Mouse (Mus musculus) thymus, adult 2 months (tissue): Measurements from ENCODE around the gene Gna12. TPM values are rescaled to one million over a fixed set of nuclear protein-coding genes. Genes with fewer than 3 reads are reported as not detected.

Source experiments
- DNase-seq: peaks from one replicate; pipeline ENCODE4 v3.0.0; 2021
- H3K27ac ChIP-seq: fragments of 200-500 bp; 2 replicates; pipeline ENCODE4 v1.5.1; 2012; ENCODE audit warnings: low read length, control low read depth; ENCODE audit not compliant: control insufficient read depth, insufficient read depth
- H3K27me3 ChIP-seq: fragments of 200-500 bp; 2 replicates; pipeline ENCODE4 v1.6.1; 2012; ENCODE audit warnings: mild to moderate bottlenecking, low read length, moderate library complexity, mixed read lengths; ENCODE audit not compliant: control insufficient read depth, insufficient read depth
- H3K36me3 ChIP-seq: fragments of 200-500 bp; 2 replicates; pipeline ENCODE4 v1.6.1; 2012; ENCODE audit warnings: mild to moderate bottlenecking, low read length, moderate library complexity; ENCODE audit not compliant: control insufficient read depth, insufficient read depth
- H3K4me1 ChIP-seq: fragments of 200-500 bp; replicated peaks from 2 replicates; pipeline ENCODE4 v1.6.1; 2012; ENCODE audit warnings: low read length; ENCODE audit not compliant: control insufficient read depth, insufficient read depth
- H3K4me3 ChIP-seq: fragments of 200-500 bp; 2 replicates; pipeline ENCODE4 v1.5.1; 2012; ENCODE audit warnings: mild to moderate bottlenecking, low read length, control low read depth, moderate library complexity; ENCODE audit not compliant: control insufficient read depth, insufficient read depth
- CTCF ChIP-seq: fragments of 200-500 bp; IDR thresholded peaks from 2 replicates; pipeline ENCODE4 v1.5.1; 2012; ENCODE audit warnings: mild to moderate bottlenecking, control low read depth, low read length, moderate library complexity, borderline replicate concordance; ENCODE audit not compliant: control insufficient read depth, poor library complexity, insufficient read depth; ENCODE audit errors: extremely low read depth
- POLR2A ChIP-seq: fragments of 200-500 bp; IDR thresholded peaks from 2 replicates; pipeline ENCODE4 v1.6.1; 2012; ENCODE audit warnings: mild to moderate bottlenecking, low read length, control low read depth, moderate library complexity; ENCODE audit not compliant: control insufficient read depth, poor library complexity, insufficient read depth; ENCODE audit errors: extremely low read depth
- WGBS: fragments of 180-500 bp; shearing (Covaris S2); methylation state at CpG from one replicate; pipeline ENCODE4 v1.1.7; 2018; 5-methylcytosine and 5-hydroxymethylcytosine counted together
- polyA plus RNA-seq: library from polyadenylated mRNA; depleted of rRNA; stranded (reverse); fragments of >200 nt; gene quantifications from 2 replicates; pipeline ENCODE4 v1.2.3, GENCODE M21; 2012

Gna12 gene
- polyA plus RNA-seq, 1 experiment = 69.0 TPM

GRCm38 (mm10) chr5:140828363-140828762, 1.9 kb downstream of the Gna12 start:
- H3K27me3 ChIP-seq = no peaks in the 10 kb centered on the region
- TF ChIP-seq CTCF (no peak), POLR2A (no peak)
- no peaks in the 10 kb centered on the region for H3K36me3 ChIP-seq
- H3K4me1 ChIP-seq = peaks cover 4% of the 10 kb centered on the region
- no peak overlapping the region for H3K4me3 ChIP-seq
- no peak overlapping the region for H3K27ac ChIP-seq
- DNase-seq = no peak
- 91% methylated on average over 2 of the region's 2 CpGs for WGBS

GRCm38 (mm10) chr5:140827896-140828295, 2.3 kb downstream of the Gna12 start:
- Histone ChIP-seq H3K27me3 (no peaks in the 10 kb centered on the region), H3K27ac (no peak overlapping the region), H3K4me3 (no peak overlapping the region), H3K36me3 (no peaks in the 10 kb centered on the region), H3K4me1 (peaks cover 4% of the 10 kb centered on the region)
- DNase-seq = no peak
- TF ChIP-seq POLR2A (no peak), CTCF (no peak)
- 90% methylated on average over 8 of the region's 8 CpGs for WGBS

- no peak for DNase-seq
- H3K4me1 ChIP-seq = peaks cover 4% of the 10 kb centered on the region
- H3K27me3 ChIP-seq = no peaks in the 10 kb centered on the region
- no peaks in the 10 kb centered on the region for H3K36me3 ChIP-seq
- no peak overlapping the region for H3K27ac ChIP-seq
- WGBS = 58% methylated on average over 2 of the region's 2 CpGs
- no peak overlapping the region for H3K4me3 ChIP-seq
- no peak for TF ChIP-seq CTCF
- no peak for TF ChIP-seq POLR2A
Observed at GRCm38 (mm10) chr5:140827413-140827812, 2.8 kb downstream of the Gna12 start.

- no peak for DNase-seq
- H3K36me3 ChIP-seq = no peaks in the 10 kb centered on the region
Observed at GRCm38 (mm10) chr5:140826796-140827195, 3.4 kb downstream of the Gna12 start.

GRCm38 (mm10) chr5:140826118-140826517, 4.1 kb downstream of the Gna12 start:
- H3K27ac ChIP-seq = no peak overlapping the region
- no peaks in the 10 kb centered on the region for H3K27me3 ChIP-seq
- H3K4me3 ChIP-seq = no peak overlapping the region
- peaks cover 4% of the 10 kb centered on the region for H3K4me1 ChIP-seq
- TF ChIP-seq POLR2A (no peak), CTCF (no peak)
- H3K36me3 ChIP-seq = no peaks in the 10 kb centered on the region
- no peak for DNase-seq
- WGBS = 100% methylated on average over 1 of the region's 1 CpGs

More at GRCm38 (mm10) chr5:140826796-140827195, 3.4 kb downstream of the Gna12 start:
- Histone ChIP-seq H3K27me3 (no peaks in the 10 kb centered on the region), H3K4me1 (peaks cover 4% of the 10 kb centered on the region), H3K27ac (no peak overlapping the region), H3K4me3 (no peak overlapping the region)
- TF ChIP-seq POLR2A (no peak), CTCF (no peak)
- 90% methylated on average over 1 of the region's 1 CpGs for WGBS

GRCm38 (mm10) chr5:140824126-140824525, 6.1 kb downstream of the Gna12 start:
- no peak for DNase-seq
- WGBS = 76% methylated on average over 7 of the region's 7 CpGs
- Histone ChIP-seq H3K4me1 (no peaks in the 10 kb centered on the region), H3K36me3 (no peaks in the 10 kb centered on the region), H3K27ac (no peak overlapping the region), H3K4me3 (no peak overlapping the region), H3K27me3 (no peaks in the 10 kb centered on the region)
- no peak for TF ChIP-seq CTCF
- no peak for TF ChIP-seq POLR2A

GRCm38 (mm10) chr5:140823386-140823785, 6.8 kb downstream of the Gna12 start:
- Histone ChIP-seq H3K4me1 (peaks cover 7% of the 10 kb centered on the region), H3K27me3 (no peaks in the 10 kb centered on the region), H3K4me3 (no peak overlapping the region), H3K36me3 (no peaks in the 10 kb centered on the region), H3K27ac (no peak overlapping the region)
- no peak for TF ChIP-seq CTCF
- no peak for TF ChIP-seq POLR2A
- no peak for DNase-seq
- 63% methylated on average over 2 of the region's 2 CpGs for WGBS
